Mouse (Mus musculus): ENCODE measurements at regions not wholly inside any gene's neighbourhood (a gene's known extent, or its start where the extent isn't known, plus 50 kb on each side); places are given as distances from the start of the nearest gene placed in this dataset.

DNA sequence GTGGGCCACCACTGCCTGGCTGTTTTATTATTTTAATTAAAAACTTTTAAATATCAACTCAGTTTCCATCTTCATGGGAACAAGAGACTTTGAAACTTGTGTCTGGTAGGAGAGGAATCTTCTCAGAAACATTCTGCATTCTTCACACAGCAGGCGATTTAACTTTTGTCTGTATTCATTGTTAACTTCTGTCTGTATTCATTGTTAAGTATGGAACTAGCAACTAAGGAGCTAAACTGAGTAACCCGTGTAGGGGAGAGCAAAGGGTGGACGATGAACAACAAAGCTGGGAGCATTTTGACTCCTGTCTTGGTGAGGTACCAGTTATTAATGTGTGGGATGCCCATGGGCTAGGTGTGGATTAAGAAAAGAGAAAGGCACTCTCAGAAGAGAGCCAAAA, 95.9 kb downstream of the Hhipl2 start:
- no peak for TF ChIP-seq POLR2A (IDR thresholded peaks at IDR 0.05; ENCODE audit: borderline replicate concordance, low read depth, low read length)
- no peak for TF ChIP-seq CTCF (IDR thresholded peaks at IDR 0.05; ENCODE audit: low read depth, low read length)

All from bone marrow macrophage, adult 2 months (primary cell).